Mouse (Mus musculus): ENCODE measurements around the gene Bcat2.
A peak's percentile ranks its signal among the peaks of the same experiment; 100 is the strongest.

Bcat2 gene

GRCm38 (mm10) chr7:45587631-45588592 lies 18.0 kb downstream of the Bcat2 start:
- no peak for DNase-seq (ENCODE audit: low spot score)

- peak; percentile 85 for DNase-seq (ENCODE audit: low spot score)
Measured at GRCm38 (mm10) chr7:45589173-45589572, 19.2 kb downstream of the Bcat2 start.

GRCm38 (mm10) chr7:45589898-45590297 lies 19.9 kb downstream of the Bcat2 start:
- DNase-seq (ENCODE audit: low spot score) = no peak

GRCm38 (mm10) chr7:45590874-45591273 lies 20.9 kb downstream of the Bcat2 start:
- no peak for DNase-seq (ENCODE audit: low spot score)

- no peak for DNase-seq (ENCODE audit: low spot score)
Measured at GRCm38 (mm10) chr7:45591880-45592279, 21.9 kb downstream of the Bcat2 start.

- DNase-seq (ENCODE audit: low spot score) = peak; percentile 53
Measured at GRCm38 (mm10) chr7:45593118-45593815, 23.3 kb downstream of the Bcat2 start.

- DNase-seq (ENCODE audit: low spot score) = no peak
Measured at GRCm38 (mm10) chr7:45595176-45595575, 25.2 kb downstream of the Bcat2 start.

- no peak for DNase-seq (ENCODE audit: low spot score)
Measured at GRCm38 (mm10) chr7:45596107-45596506, 26.2 kb downstream of the Bcat2 start.

- no peak for DNase-seq (ENCODE audit: low spot score)
Measured at GRCm38 (mm10) chr7:45597013-45597412, 27.1 kb downstream of the Bcat2 start.

GRCm38 (mm10) chr7:45597527-45597926 lies 27.6 kb downstream of the Bcat2 start:
- no peak for DNase-seq (ENCODE audit: low spot score)

GRCm38 (mm10) chr7:45598960-45599879 lies 29.3 kb downstream of the Bcat2 start:
- DNase-seq (ENCODE audit: low spot score) = no peak

- no peak for DNase-seq (ENCODE audit: low spot score)
Measured at GRCm38 (mm10) chr7:45605704-45606289, 35.8 kb downstream of the Bcat2 start.

- DNase-seq (ENCODE audit: low spot score) = no peak
Measured at GRCm38 (mm10) chr7:45609511-45609910, 39.6 kb downstream of the Bcat2 start.

GRCm38 (mm10) chr7:45616277-45616676 lies 46.3 kb downstream of the Bcat2 start:
- DNase-seq (ENCODE audit: low spot score) = no peak

- DNase-seq (ENCODE audit: low spot score) = no peak
Measured at GRCm38 (mm10) chr7:45617042-45617695, 47.2 kb downstream of the Bcat2 start, which contains the start of gene Fut1. Gene Fut1 (plus strand): TSS chr7:45617289.

GRCm38 (mm10) chr7:45618316-45618715 lies 48.4 kb downstream of the Bcat2 start:
- no peak for DNase-seq (ENCODE audit: low spot score)

GRCm38 (mm10) chr7:45619592-45619991 lies 49.6 kb downstream of the Bcat2 start:
- DNase-seq (ENCODE audit: low spot score) = no peak

GRCm38 (mm10) chr7:45621443-45621842 lies 51.5 kb downstream of the Bcat2 start, which contains the start of gene Izumo1:
Gene Izumo1 (plus strand): TSS chr7:45621811.
- no peak for DNase-seq (ENCODE audit: low spot score)

GRCm38 (mm10) chr7:45623507-45623906 lies 53.6 kb downstream of the Bcat2 start:
- DNase-seq (ENCODE audit: low spot score) = no peak

GRCm38 (mm10) chr7:45624718-45625117 lies 54.8 kb downstream of the Bcat2 start:
- DNase-seq (ENCODE audit: low spot score) = no peak

- DNase-seq (ENCODE audit: low spot score) = no peak
Measured at GRCm38 (mm10) chr7:45625481-45625880, 55.5 kb downstream of the Bcat2 start.
